Mouse (Mus musculus): ENCODE measurements around the gene Supt5.

GRCm38 (mm10) chr7:28385196-28385595, 46.6 kb upstream of the Supt5 start:
- TF ChIP-seq CTCF (conservative IDR thresholded peaks at IDR 0.05; ENCODE audit: insufficient read depth, insufficient read length, low read depth, low read length) (no peak), POLR2A (IDR thresholded peaks at IDR 0.05; ENCODE audit: low read depth, low read length) (no peak)

All from kidney, adult 2 months (tissue).